Mouse (Mus musculus) midbrain, embryonic 11.5 days (tissue): ENCODE results near the gene Ptprb. TPM values are rescaled to one million over a fixed set of nuclear protein-coding genes. Genes with fewer than 3 reads are reported as not detected.

Experiments
- ATAC-seq: fragments of 200-750 bp; cut with Nextera tagmentation; 2 replicates; pipeline ENCODE4 v1.8.0; 2017; ENCODE audit warnings: moderate TSS enrichment, moderate library complexity; ENCODE audit not compliant: low FRiP score
- DNase-seq: peaks from one replicate; pipeline ENCODE4 v3.0.0; 2015; ENCODE audit warnings: low spot score; ENCODE audit errors: missing footprints
- H3K27ac ChIP-seq: fragments of 300-500 bp; sonication (generic); 2 replicates; pipeline ENCODE4 v1.5.1; 2014; ENCODE audit warnings: low read depth, low read length
- H3K27me3 ChIP-seq: fragments of 300-500 bp; sonication (generic); 2 replicates; pipeline ENCODE4 v1.6.1; 2014; ENCODE audit warnings: mild to moderate bottlenecking, low read length, moderate library complexity, mixed read lengths; ENCODE audit not compliant: control insufficient read depth, insufficient read depth
- H3K36me3 ChIP-seq: fragments of 300-500 bp; sonication (generic); 2 replicates; pipeline ENCODE4 v1.6.1; 2014; ENCODE audit warnings: mild to moderate bottlenecking, low read length, moderate library complexity, mixed read lengths; ENCODE audit not compliant: control insufficient read depth, insufficient read depth
- H3K4me1 ChIP-seq: fragments of 300-500 bp; sonication (generic); 2 replicates; pipeline ENCODE4 v1.6.1; 2014; ENCODE audit warnings: low read length; ENCODE audit not compliant: control insufficient read depth, insufficient read depth
- H3K4me2 ChIP-seq: fragments of 300-500 bp; sonication (generic); 2 replicates; pipeline ENCODE4 v1.6.1; 2014; ENCODE audit warnings: mild to moderate bottlenecking, moderate library complexity
- H3K4me3 ChIP-seq: fragments of 300-500 bp; sonication (generic); 2 replicates; pipeline ENCODE4 v1.5.1; 2014; ENCODE audit warnings: low read depth, low read length
- H3K9ac ChIP-seq: fragments of 300-500 bp; sonication (generic); 2 replicates; pipeline ENCODE4 v1.6.1; 2014; ENCODE audit warnings: low read length
- H3K9me3 ChIP-seq: fragments of 300-500 bp; sonication (generic); 2 replicates; pipeline ENCODE4 v1.6.1; 2016; ENCODE audit warnings: low read length; ENCODE audit not compliant: control insufficient read depth
- WGBS: fragments of 180-500 bp; shearing (Covaris S2); extraction: QIAGEN DNeasy Blood & Tissue Kit; methylation state at CpG from one replicate; pipeline ENCODE4 v1.1.7; 2014; 5-methylcytosine and 5-hydroxymethylcytosine counted together
- polyA plus RNA-seq: library from polyadenylated mRNA; unstranded; fragments of >200 nt; fragmentation: Nextera tagmentation; extraction: Ambion mirVana; gene quantifications from 2 replicates; pipeline ENCODE4 v1.2.1, GENCODE M21; 2014

Ptprb gene
- polyA plus RNA-seq, 1 experiment from 2014 or later = 2.9 TPM

GRCm38 (mm10) chr10:116416726-116417125, 141.4 kb downstream of the Ptprb start:
- H3K9me3 ChIP-seq = no peaks in the 10 kb centered on the region
- H3K27ac ChIP-seq = no peak overlapping the region
- no peak overlapping the region for H3K4me3 ChIP-seq
- no peak overlapping the region for H3K4me2 ChIP-seq
- no peaks in the 10 kb centered on the region for H3K36me3 ChIP-seq
- H3K9ac ChIP-seq = no peak overlapping the region
- ATAC-seq (no peak), DNase-seq (no peak)
- no peaks in the 10 kb centered on the region; the same call in 1 of the 2 replicates for H3K4me1 ChIP-seq
- 80% methylated on average over 5 of the region's 5 CpGs for WGBS
- no peaks in the 10 kb centered on the region for H3K27me3 ChIP-seq

GRCm38 (mm10) chr10:116418121-116418726, 142.9 kb downstream of the Ptprb start:
- Histone ChIP-seq H3K27me3 (no peaks in the 10 kb centered on the region), H3K4me2 (no peak overlapping the region), H3K9ac (no peak overlapping the region), H3K4me1 (no peaks in the 10 kb centered on the region; the same call in 1 of the 2 replicates), H3K4me3 (no peak overlapping the region), H3K9me3 (no peaks in the 10 kb centered on the region), H3K27ac (no peak overlapping the region), H3K36me3 (no peaks in the 10 kb centered on the region)
- DNase-seq = no peak
- 77% methylated on average over 24 of the region's 24 CpGs for WGBS
- ATAC-seq = no peak

GRCm38 (mm10) chr10:116420976-116421375, 145.7 kb downstream of the Ptprb start:
- H3K9me3 ChIP-seq = no peaks in the 10 kb centered on the region; the same call in 1 of the 2 replicates
- H3K36me3 ChIP-seq = no peaks in the 10 kb centered on the region
- 87% methylated on average over 6 of the region's 6 CpGs for WGBS
- H3K27me3 ChIP-seq = no peaks in the 10 kb centered on the region
- no peak overlapping the region for H3K9ac ChIP-seq
- H3K4me3 ChIP-seq = no peak overlapping the region
- no peak for ATAC-seq
- no peak for DNase-seq
- no peaks in the 10 kb centered on the region; the same call in 1 of the 2 replicates for H3K4me1 ChIP-seq
- H3K4me2 ChIP-seq = no peak overlapping the region
- H3K27ac ChIP-seq = no peak overlapping the region

GRCm38 (mm10) chr10:116422551-116422950, 147.2 kb downstream of the Ptprb start:
- Histone ChIP-seq H3K27me3 (no peaks in the 10 kb centered on the region), H3K4me3 (no peak overlapping the region), H3K36me3 (no peaks in the 10 kb centered on the region), H3K9me3 (no peaks in the 10 kb centered on the region; the same call in 1 of the 2 replicates), H3K4me1 (no peaks in the 10 kb centered on the region), H3K4me2 (no peak overlapping the region), H3K27ac (no peak overlapping the region), H3K9ac (no peak overlapping the region)
- no peak for DNase-seq
- 90% methylated on average over 2 of the region's 2 CpGs for WGBS
- ATAC-seq = no peak

GRCm38 (mm10) chr10:116424921-116425320, 149.6 kb downstream of the Ptprb start:
- WGBS = 85% methylated on average over 6 of the region's 6 CpGs
- no peaks in the 10 kb centered on the region; the same call in 1 of the 2 replicates for H3K9me3 ChIP-seq
- ATAC-seq (no peak), DNase-seq (no peak)
- H3K4me2 ChIP-seq = no peak overlapping the region
- H3K36me3 ChIP-seq = no peaks in the 10 kb centered on the region
- no peak overlapping the region for H3K4me3 ChIP-seq
- H3K4me1 ChIP-seq = no peaks in the 10 kb centered on the region
- H3K27ac ChIP-seq = no peak overlapping the region
- no peak overlapping the region for H3K9ac ChIP-seq
- no peaks in the 10 kb centered on the region for H3K27me3 ChIP-seq

GRCm38 (mm10) chr10:116426176-116426575, 150.9 kb downstream of the Ptprb start:
- H3K4me2 ChIP-seq = no peak overlapping the region
- no peaks in the 10 kb centered on the region for H3K27me3 ChIP-seq
- no peak for ATAC-seq
- DNase-seq = no peak
- H3K9ac ChIP-seq = no peak overlapping the region
- no peaks in the 10 kb centered on the region; the same call in 1 of the 2 replicates for H3K9me3 ChIP-seq
- H3K27ac ChIP-seq = no peak overlapping the region
- 90% methylated on average over 7 of the region's 7 CpGs for WGBS
- H3K4me1 ChIP-seq = no peaks in the 10 kb centered on the region
- H3K4me3 ChIP-seq = no peak overlapping the region
- H3K36me3 ChIP-seq = no peaks in the 10 kb centered on the region

GRCm38 (mm10) chr10:116428026-116428780, 152.9 kb downstream of the Ptprb start:
- Histone ChIP-seq H3K27ac (no peak overlapping the region), H3K4me2 (no peak overlapping the region), H3K36me3 (no peaks in the 10 kb centered on the region), H3K4me3 (no peak overlapping the region), H3K9ac (no peak overlapping the region), H3K4me1 (no peaks in the 10 kb centered on the region), H3K9me3 (no peaks in the 10 kb centered on the region; the same call in 1 of the 2 replicates), H3K27me3 (no peaks in the 10 kb centered on the region)
- 93% methylated on average over 26 of the region's 26 CpGs for WGBS
- DNase-seq (no peak), ATAC-seq (no peak)

GRCm38 (mm10) chr10:116432421-116432820, 157.1 kb downstream of the Ptprb start:
- no peaks in the 10 kb centered on the region for H3K36me3 ChIP-seq
- no peaks in the 10 kb centered on the region for H3K27me3 ChIP-seq
- no peak overlapping the region for H3K9ac ChIP-seq
- H3K4me3 ChIP-seq = no peak overlapping the region
- H3K4me2 ChIP-seq = no peak overlapping the region
- DNase-seq = no peak
- no peaks in the 10 kb centered on the region for H3K9me3 ChIP-seq
- WGBS = 90% methylated on average over 7 of the region's 7 CpGs
- H3K27ac ChIP-seq = no peak overlapping the region
- no peaks in the 10 kb centered on the region for H3K4me1 ChIP-seq
- ATAC-seq = no peak

- Histone ChIP-seq H3K27me3 (no peaks in the 10 kb centered on the region), H3K9ac (no peak overlapping the region), H3K9me3 (no peaks in the 10 kb centered on the region), H3K4me2 (no peak overlapping the region), H3K4me1 (no peaks in the 10 kb centered on the region), H3K36me3 (no peaks in the 10 kb centered on the region), H3K4me3 (no peak overlapping the region), H3K27ac (no peak overlapping the region)
- DNase-seq = no peak
- 89% methylated on average over 12 of the region's 12 CpGs for WGBS
- ATAC-seq = no peak
Measured at GRCm38 (mm10) chr10:116435455-116435854, 160.1 kb downstream of the Ptprb start.
